Mouse (Mus musculus) megakaryocyte, embryonic 14.5 days (primary cell): ENCODE results near the gene Urod.

ENCODE experiments used
- FLI1 ChIP-seq: IDR thresholded peaks from 2 replicates; pipeline ENCODE4 v1.6.1; 2012; ENCODE audit warnings: low read length, inconsistent platforms, mixed read lengths
- GATA1 ChIP-seq: IDR thresholded peaks from 3 replicates; pipeline ENCODE4 v1.6.1; 2012; ENCODE audit warnings: mixed read lengths, low read length, inconsistent platforms, borderline replicate concordance

DNA sequence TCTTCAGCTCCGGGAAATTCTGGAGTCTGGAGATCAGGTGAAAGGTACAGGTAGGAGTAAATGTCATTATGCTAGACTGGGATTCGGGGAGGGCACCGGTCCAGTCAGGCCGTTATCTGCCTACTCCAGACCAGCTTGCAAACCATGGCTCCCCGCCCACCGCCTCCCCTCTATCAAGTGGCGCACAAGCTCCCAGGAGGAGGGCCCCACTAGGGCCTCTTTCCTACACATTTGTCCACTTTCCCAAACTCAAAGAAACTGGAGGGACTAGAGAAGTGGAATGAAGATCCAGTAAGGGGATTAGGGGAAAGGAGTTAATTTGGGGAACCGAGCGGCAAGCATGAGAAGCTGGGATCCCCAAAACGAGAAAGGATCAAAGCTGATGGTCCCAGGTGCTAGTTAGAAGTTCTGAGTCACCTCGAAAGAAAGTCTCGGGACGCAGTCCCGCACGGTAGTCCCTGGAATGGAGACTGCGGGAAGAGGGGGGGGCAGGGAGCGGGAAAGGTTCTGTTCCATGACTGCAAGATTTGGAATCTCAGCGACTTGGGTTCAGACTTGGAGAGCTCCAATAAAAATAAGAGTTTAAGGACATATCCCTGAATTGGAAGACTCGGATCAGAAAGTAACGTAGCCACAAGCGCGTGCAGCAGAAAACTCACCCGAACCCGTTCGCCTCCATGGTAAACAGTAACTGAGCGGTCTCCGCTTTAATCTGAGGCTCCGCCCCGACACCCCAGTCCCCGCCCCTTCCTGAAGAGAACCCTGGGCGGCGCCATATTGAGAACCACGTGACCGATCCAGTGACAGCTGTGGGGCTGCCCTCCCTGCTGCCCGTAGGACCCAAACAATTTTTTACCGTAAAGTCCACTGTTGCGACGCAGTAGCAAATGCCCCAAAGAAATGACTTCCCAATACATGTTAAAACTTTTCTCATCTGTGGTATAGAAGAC is at the start of gene Urod:
- TF ChIP-seq GATA1 (no peak), FLI1 (no peak)
